Mouse (Mus musculus) hindbrain, embryonic 12.5 days (tissue): ENCODE results near the gene Ly6g6c. TPM values are rescaled to one million over a fixed set of nuclear protein-coding genes. Genes with fewer than 3 reads are reported as not detected.

ENCODE experiments used
- ATAC-seq: fragments of 200-750 bp; cut with Nextera tagmentation; 2 replicates; pipeline ENCODE4 v1.8.0; 2017; ENCODE audit warnings: moderate TSS enrichment; ENCODE audit not compliant: low FRiP score
- H3K27ac ChIP-seq: fragments of 300-500 bp; sonication (generic); 2 replicates; pipeline ENCODE4 v1.5.1; 2016; ENCODE audit warnings: mild to moderate bottlenecking
- H3K27me3 ChIP-seq: fragments of 300-500 bp; sonication (generic); 2 replicates; pipeline ENCODE4 v1.6.1; 2016; ENCODE audit warnings: mild to moderate bottlenecking
- H3K36me3 ChIP-seq: fragments of 300-500 bp; sonication (generic); 2 replicates; pipeline ENCODE4 v1.6.1; 2016; ENCODE audit warnings: mild to moderate bottlenecking
- H3K4me1 ChIP-seq: fragments of 300-500 bp; sonication (generic); 2 replicates; pipeline ENCODE4 v1.6.1; 2016
- H3K4me2 ChIP-seq: fragments of 300-500 bp; sonication (generic); replicated peaks from 2 replicates; pipeline ENCODE4 v1.6.1; 2016; ENCODE audit warnings: mild to moderate bottlenecking
- H3K4me3 ChIP-seq: fragments of 300-500 bp; sonication (generic); 2 replicates; pipeline ENCODE4 v1.5.1; 2016; ENCODE audit warnings: mild to moderate bottlenecking
- H3K9ac ChIP-seq: fragments of 300-500 bp; sonication (generic); 2 replicates; pipeline ENCODE4 v1.6.1; 2016; ENCODE audit warnings: mild to moderate bottlenecking, moderate library complexity
- H3K9me3 ChIP-seq: fragments of 300-500 bp; sonication (generic); replicated peaks from 2 replicates; pipeline ENCODE4 v1.6.1; 2016; ENCODE audit warnings: mild to moderate bottlenecking
- WGBS: fragments of 180-500 bp; shearing (Covaris S2); methylation state at CpG from one replicate; pipeline ENCODE4 v1.1.7; 2016; 5-methylcytosine and 5-hydroxymethylcytosine counted together
- polyA plus RNA-seq: library from polyadenylated mRNA; unstranded; fragments of >200 nt; fragmentation: Nextera tagmentation; extraction: Ambion mirVana; gene quantifications from 2 replicates; pipeline ENCODE4 v1.2.1, GENCODE M21; 2016

Gene Ly6g6c
- polyA plus RNA-seq, 1 experiment from 2014 or later = not detected

DNA sequence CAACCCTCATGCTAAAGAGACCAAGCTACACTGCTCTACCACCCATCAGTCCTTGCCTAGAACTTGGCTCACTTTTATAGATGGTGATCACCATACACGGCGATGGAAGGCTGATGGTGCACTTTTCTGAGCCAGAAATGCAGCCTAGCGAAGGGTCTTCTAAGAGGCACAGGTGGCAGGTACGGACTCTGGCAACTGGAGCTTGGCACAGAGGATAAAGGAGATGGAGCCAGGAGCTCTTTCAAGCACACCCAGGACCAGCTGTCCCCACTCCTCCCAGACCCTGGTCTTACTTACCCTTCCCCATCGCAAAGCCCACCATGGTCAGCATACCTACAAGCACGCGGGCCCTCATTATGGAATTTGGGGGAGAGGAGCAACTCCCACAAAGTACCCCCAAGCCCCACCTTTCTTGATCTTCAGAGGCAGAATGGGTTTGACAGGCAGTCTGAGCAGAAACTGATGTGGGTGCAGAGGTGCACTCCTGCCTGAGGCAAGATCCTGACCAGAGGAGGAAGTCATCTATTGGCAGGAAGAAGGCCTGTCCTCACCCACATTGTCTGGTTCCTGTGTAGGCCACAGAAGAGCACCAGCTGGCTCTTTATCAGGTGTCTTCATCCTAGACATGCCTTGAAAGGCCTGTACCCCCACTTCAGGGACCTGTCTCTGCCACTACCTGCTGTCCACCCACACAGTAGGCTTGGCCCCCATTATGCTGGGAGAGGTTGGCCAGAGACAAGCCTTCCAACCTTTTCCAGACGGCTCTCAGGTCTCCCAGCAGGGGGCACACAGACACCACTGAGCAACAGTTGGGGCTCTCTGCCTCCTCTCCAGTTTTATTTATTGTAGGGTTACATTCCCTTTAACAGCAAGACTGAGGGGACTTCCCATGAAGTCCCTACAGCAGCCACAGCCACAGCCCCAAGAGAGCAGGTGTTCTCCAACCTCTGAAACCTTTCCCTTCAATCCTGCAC, 50.1 kb downstream of the Ly6g6c start, which contains the start of gene Ly6g5b:
TSS of gene Ly6g5b (minus strand) at position 383 of the 974 bp plus-strand sequence.
- ATAC-seq = no peak
- Histone ChIP-seq H3K27ac (no peak within 1 kb of the TSS), H3K4me2 (no peak within 1 kb of the TSS), H3K36me3 (peaks cover 47% of the 10 kb centered on the region), H3K4me3 (no peak within 1 kb of the TSS), H3K9me3 (no peaks in the 10 kb centered on the region), H3K4me1 (peaks cover 7% of the 10 kb centered on the region), H3K9ac (no peak within 1 kb of the TSS), H3K27me3 (no peaks in the 10 kb centered on the region)
- WGBS = 86% methylated on average over 8 of the region's 8 CpGs

Other genes with a start within 250 kb of the Ly6g6c start
- 25.0 and 26.7 TPM in 2 replicates for gene Stk19, start 228.4 kb upstream of the Ly6g6c start, polyA plus RNA-seq
- 62.5 and 70.2 TPM in 2 replicates for gene Dxo, start 228.4 kb upstream of the Ly6g6c start, polyA plus RNA-seq
- gene Skiv2l, start 215.2 kb upstream of the Ly6g6c start, polyA plus RNA-seq = 64.9 and 65.8 TPM in 2 replicates
- 95.2 and 111 TPM in 2 replicates for gene Nelfe, start 215.0 kb upstream of the Ly6g6c start, polyA plus RNA-seq
- 2.2 TPM in 2 replicates for gene Cfb, start 202.9 kb upstream of the Ly6g6c start, polyA plus RNA-seq
- 12.0 and 12.8 TPM in 2 replicates for gene Zbtb12, start 185.9 kb upstream of the Ly6g6c start, polyA plus RNA-seq
- 0.10 and 0.29 TPM in 2 replicates for gene Gm20547, start 183.3 kb upstream of the Ly6g6c start, polyA plus RNA-seq
- gene C2, start 167.1 kb upstream of the Ly6g6c start, polyA plus RNA-seq = 1.4 and 2.6 TPM in 2 replicates
- gene Ehmt2, start 166.9 kb upstream of the Ly6g6c start, polyA plus RNA-seq = 110 and 113 TPM in 2 replicates
- gene Slc44a4, start 150.9 kb upstream of the Ly6g6c start, polyA plus RNA-seq = 0.13 and 0.15 TPM in 2 replicates
- gene Neu1, start 134.1 kb upstream of the Ly6g6c start, polyA plus RNA-seq = 25.2 and 28.2 TPM in 2 replicates
- gene Hspa1b, start 106.2 kb upstream of the Ly6g6c start, polyA plus RNA-seq = 0.08 and 0.25 TPM in 2 replicates
- gene Gm20481, start 95.5 kb upstream of the Ly6g6c start, polyA plus RNA-seq = 0.99 TPM in 1 of 2 replicates, not detected in the other
- 2.2 and 3.1 TPM in 2 replicates for gene Hspa1a, start 93.2 kb upstream of the Ly6g6c start, polyA plus RNA-seq
- 1.3 TPM in 2 replicates for gene Hspa1l, start 92.7 kb upstream of the Ly6g6c start, polyA plus RNA-seq
- gene Lsm2, start 83.5 kb upstream of the Ly6g6c start, polyA plus RNA-seq = 128 and 158 TPM in 2 replicates
- 109 and 110 TPM in 2 replicates for gene Vars, start 64.4 kb upstream of the Ly6g6c start, polyA plus RNA-seq
- gene Vwa7, start 48.8 kb upstream of the Ly6g6c start, polyA plus RNA-seq = 0.12 and 0.20 TPM in 2 replicates
- gene Sapcd1, start 37.4 kb upstream of the Ly6g6c start, polyA plus RNA-seq = 2.4 and 3.6 TPM in 2 replicates
- 3.0 and 3.1 TPM in 2 replicates for gene Msh5, start 18.6 kb upstream of the Ly6g6c start, polyA plus RNA-seq
- 157 and 159 TPM in 2 replicates for gene Clic1, start 15.4 kb upstream of the Ly6g6c start, polyA plus RNA-seq
- 512 and 517 TPM in 2 replicates for gene Ddah2, start 6.4 kb upstream of the Ly6g6c start, polyA plus RNA-seq
- gene Mpig6b, start 796 bp downstream of the Ly6g6c start, polyA plus RNA-seq = 0.46 and 0.52 TPM in 2 replicates
- gene Ly6g6e, start 11.5 kb downstream of the Ly6g6c start, polyA plus RNA-seq = not detected in 2 replicates
- 2.1 and 2.3 TPM in 2 replicates for gene Ly6g6d, start 12.7 kb downstream of the Ly6g6c start, polyA plus RNA-seq
- gene Ly6g6f, start 20.2 kb downstream of the Ly6g6c start, polyA plus RNA-seq = 0.47 and 0.62 TPM in 2 replicates
- gene Abhd16a, start 23.9 kb downstream of the Ly6g6c start, polyA plus RNA-seq = 78.6 and 81.1 TPM in 2 replicates
- gene Ly6g5c, start 42.9 kb downstream of the Ly6g6c start, polyA plus RNA-seq = not detected in 2 replicates
- gene Ly6g5b, start 50.0 kb downstream of the Ly6g6c start, polyA plus RNA-seq = 1.4 and 1.5 TPM in 2 replicates
- 19.8 and 20.8 TPM in 2 replicates for gene Gpank1, start 56.1 kb downstream of the Ly6g6c start, polyA plus RNA-seq
- 237 and 276 TPM in 2 replicates for gene Csnk2b, start 56.7 kb downstream of the Ly6g6c start, polyA plus RNA-seq
- 7.3 and 7.7 TPM in 2 replicates for gene D17H6S53E, start 61.0 kb downstream of the Ly6g6c start, polyA plus RNA-seq
- 0.39 TPM in 1 of 2 replicates, not detected in the other for gene Apom, start 66.7 kb downstream of the Ly6g6c start, polyA plus RNA-seq
- 87.9 and 88.3 TPM in 2 replicates for gene Bag6, start 69.8 kb downstream of the Ly6g6c start, polyA plus RNA-seq
- 206 and 213 TPM in 2 replicates for gene Prrc2a, start 99.5 kb downstream of the Ly6g6c start, polyA plus RNA-seq
- gene Aif1, start 110.7 kb downstream of the Ly6g6c start, polyA plus RNA-seq = 7.8 and 7.9 TPM in 2 replicates
- 6.1 and 6.9 TPM in 2 replicates for gene Lst1, start 123.1 kb downstream of the Ly6g6c start, polyA plus RNA-seq
- 0.54 and 0.81 TPM in 2 replicates for gene Ltb, start 129.1 kb downstream of the Ly6g6c start, polyA plus RNA-seq
- 0.14 TPM in 1 of 2 replicates, not detected in the other for gene Tnf, start 136.6 kb downstream of the Ly6g6c start, polyA plus RNA-seq
- gene Lta, start 140.0 kb downstream of the Ly6g6c start, polyA plus RNA-seq = not detected in 2 replicates
- gene Gm16181, start 155.4 kb downstream of the Ly6g6c start, polyA plus RNA-seq = 0.62 TPM in 1 of 2 replicates, not detected in the other
- 21.1 and 23.0 TPM in 2 replicates for gene Atp6v1g2, start 168.3 kb downstream of the Ly6g6c start, polyA plus RNA-seq
- gene Nfkbil1, start 170.4 kb downstream of the Ly6g6c start, polyA plus RNA-seq = 12.1 and 12.2 TPM in 2 replicates
- 480 and 488 TPM in 2 replicates for gene Ddx39b, start 176.4 kb downstream of the Ly6g6c start, polyA plus RNA-seq
- 38.6 and 46.0 TPM in 2 replicates for gene H2-D1, start 197.3 kb downstream of the Ly6g6c start, polyA plus RNA-seq